Mouse (Mus musculus): ENCODE data around the gene Rpl22. TPM values are rescaled to one million over a fixed set of nuclear protein-coding genes. Genes with fewer than 3 reads are reported as not detected.

Rpl22 gene
- 261 and 276 TPM in 2 replicates for polyA plus RNA-seq (2014; fragmentation: Nextera tagmentation; extraction: Ambion mirVana)

DNA sequence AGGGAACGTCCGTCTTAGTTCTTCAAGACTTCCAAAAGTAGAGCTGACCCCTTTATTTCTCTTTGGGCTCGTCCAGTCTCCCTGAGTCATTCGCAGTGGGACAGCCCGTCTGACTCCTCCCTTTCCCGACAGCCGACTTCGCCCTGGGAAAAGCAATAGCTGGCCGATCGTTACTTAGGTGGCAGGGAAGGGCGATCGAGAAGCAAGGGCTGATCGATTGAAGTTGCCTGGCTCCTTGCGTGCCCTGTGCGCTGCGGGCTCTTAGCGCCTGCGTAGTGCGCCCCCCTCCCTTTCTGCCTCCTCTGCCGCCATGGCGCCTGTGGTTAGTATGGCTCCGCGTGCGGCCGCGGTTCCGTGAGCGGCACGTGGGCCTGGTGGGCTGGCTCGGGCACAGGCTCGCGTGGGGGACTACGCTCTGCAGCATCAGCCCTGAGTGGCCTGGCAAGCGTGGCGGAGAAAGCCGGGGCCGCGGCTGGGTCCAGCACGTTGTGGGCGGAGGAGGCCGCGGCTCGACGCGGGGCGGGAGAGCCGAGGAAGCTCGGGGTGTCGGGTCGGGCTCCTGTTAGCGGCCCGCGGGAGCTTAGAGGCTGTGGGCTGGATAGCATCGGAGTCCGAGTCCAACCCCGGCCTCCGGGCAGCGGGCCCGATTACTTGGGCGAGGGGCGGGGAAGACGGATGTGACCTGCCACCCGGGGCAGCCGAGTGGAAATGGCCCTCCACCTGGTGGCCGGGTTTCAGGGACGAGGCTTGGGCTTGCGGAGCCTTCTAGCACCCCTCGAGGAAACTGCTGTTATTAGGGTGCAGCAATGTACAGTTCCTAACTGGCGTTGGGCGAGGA lies at the start of gene Rpl22:
TSS of gene Rpl22 (plus strand) at position 169 of the 838 bp plus-strand sequence.
- Histone ChIP-seq H3K4me2 (ENCODE audit: low read length) (peak within 1 kb of the TSS; percentile 81), H3K36me3 (ENCODE audit: control insufficient read depth, insufficient read depth, low read length) (peaks cover 30% of the 10 kb centered on the region), H3K27ac (replicated peaks in 1 of 2; ENCODE audit: control insufficient read depth in 1 of 2, insufficient read depth in 1 of 2, low read depth in 2 of 2, low read length in 2 of 2) (peak within 1 kb of the TSS; percentile 53 to 63), H3K4me1 (ENCODE audit: control insufficient read depth in 2 of 2, insufficient read depth in 2 of 2, low read length in 2 of 2) (peaks cover 5 to 12% of the 10 kb centered on the region in 2 experiments), H3K4me3 (ENCODE audit: control insufficient read depth in 1 of 2, insufficient read depth in 1 of 2, low read depth in 1 of 2, low read length in 2 of 2) (peak within 1 kb of the TSS; percentile 78 to 95), H3K9ac (ENCODE audit: low read length) (peak within 1 kb of the TSS; percentile 89), H3K9me3 (ENCODE audit: control insufficient read depth, low read length) (no peaks in the 10 kb centered on the region), H3K27me3 (ENCODE audit: control insufficient read depth, insufficient read depth, low read length) (no peaks in the 10 kb centered on the region)
- ATAC-seq (ENCODE audit: insufficient number of reproducible peaks, insufficient read depth, low FRiP score, low read depth), result peak; percentile 91
- WGBS, result under 1% methylated on average over 70 of the region's 70 CpGs

DNA sequence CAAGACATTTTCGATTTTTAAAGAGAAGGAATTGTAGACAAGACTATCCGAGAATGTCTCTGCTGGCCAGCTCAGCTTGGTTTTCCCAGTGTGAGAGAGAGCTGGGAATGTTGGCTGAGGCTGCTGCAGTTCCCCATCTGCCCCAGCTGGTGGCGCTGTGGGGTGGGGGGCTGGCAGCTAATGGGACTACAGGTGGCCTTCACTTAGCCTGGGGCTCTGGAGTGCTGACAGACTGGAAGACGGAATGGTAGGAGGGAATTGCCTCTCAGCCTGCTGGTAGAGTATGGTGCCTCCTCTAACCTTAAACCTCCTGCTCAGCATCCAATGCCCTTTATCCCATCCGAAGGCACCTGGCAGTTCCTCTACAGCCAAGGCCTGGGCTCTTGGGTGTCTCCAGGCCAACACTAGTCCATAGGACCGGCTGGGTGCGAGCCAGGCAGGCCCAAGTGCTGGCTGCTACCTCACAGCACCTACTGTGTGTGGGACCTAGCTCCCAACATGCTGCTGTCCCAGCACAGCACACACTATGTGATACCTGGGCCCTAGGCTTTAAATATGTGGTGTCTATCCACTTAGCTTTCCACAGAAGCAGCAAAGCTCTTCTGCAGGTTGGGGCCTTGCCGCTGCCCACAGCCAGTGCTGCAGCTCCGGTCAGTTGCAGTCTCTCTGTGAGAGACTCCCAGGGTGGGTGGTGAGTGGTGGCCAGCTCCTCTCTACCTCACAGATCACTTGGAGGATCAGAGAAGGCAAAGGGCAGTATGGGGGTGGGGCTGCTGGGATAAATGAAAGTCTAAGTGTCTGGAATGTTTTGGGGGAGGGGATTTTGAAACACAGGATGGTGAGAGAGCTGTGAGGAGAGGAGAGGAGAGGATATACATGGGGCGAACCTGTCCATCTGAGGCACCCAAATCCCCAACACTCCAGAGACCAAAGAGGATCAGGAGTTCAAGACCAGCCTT lies 48.9 kb upstream of the Rpl22 start:
- Histone ChIP-seq H3K36me3 (ENCODE audit: control insufficient read depth, insufficient read depth, low read length) (peaks cover 21% of the 10 kb centered on the region), H3K4me2 (ENCODE audit: low read length) (no peak overlapping the region), H3K4me3 (ENCODE audit: control insufficient read depth in 1 of 2, insufficient read depth in 1 of 2, low read depth in 1 of 2, low read length in 2 of 2) (no peak overlapping the region), H3K9me3 (ENCODE audit: control insufficient read depth, low read length) (no peaks in the 10 kb centered on the region), H3K9ac (ENCODE audit: low read length) (no peak overlapping the region), H3K27ac (replicated peaks in 1 of 2; ENCODE audit: control insufficient read depth in 1 of 2, insufficient read depth in 1 of 2, low read depth in 2 of 2, low read length in 2 of 2) (no peak overlapping the region), H3K4me1 (ENCODE audit: control insufficient read depth in 2 of 2, insufficient read depth in 2 of 2, low read length in 2 of 2) (peaks cover 23 to 40% of the 10 kb centered on the region in 2 experiments), H3K27me3 (ENCODE audit: control insufficient read depth, insufficient read depth, low read length) (peaks cover 21% of the 10 kb centered on the region)
- 44% methylated on average over 10 of the region's 10 CpGs for WGBS
- no peak for ATAC-seq (ENCODE audit: insufficient number of reproducible peaks, insufficient read depth, low FRiP score, low read depth)

- H3K4me1 ChIP-seq (ENCODE audit: control insufficient read depth in 2 of 2, insufficient read depth in 2 of 2, low read length in 2 of 2), result peaks cover 13 to 32% of the 10 kb centered on the region in 2 experiments
- no peak overlapping the region for H3K27ac ChIP-seq (replicated peaks in 1 of 2; ENCODE audit: control insufficient read depth in 1 of 2, insufficient read depth in 1 of 2, low read depth in 2 of 2, low read length in 2 of 2)
- ATAC-seq (ENCODE audit: insufficient number of reproducible peaks, insufficient read depth, low FRiP score, low read depth), result no peak
- no peak overlapping the region for H3K4me2 ChIP-seq (ENCODE audit: low read length)
- H3K4me3 ChIP-seq (ENCODE audit: control insufficient read depth in 1 of 2, insufficient read depth in 1 of 2, low read depth in 1 of 2, low read length in 2 of 2), result no peak overlapping the region
- no peaks in the 10 kb centered on the region for H3K9me3 ChIP-seq (ENCODE audit: control insufficient read depth, low read length)
- H3K36me3 ChIP-seq (ENCODE audit: control insufficient read depth, insufficient read depth, low read length), result peaks cover 21% of the 10 kb centered on the region
- 71% methylated on average over 2 of the region's 2 CpGs for WGBS
- no peak overlapping the region for H3K9ac ChIP-seq (ENCODE audit: low read length)
- peaks cover 34% of the 10 kb centered on the region for H3K27me3 ChIP-seq (ENCODE audit: control insufficient read depth, insufficient read depth, low read length)
Measured at GRCm38 (mm10) chr4:152277916-152278315, 47.6 kb upstream of the Rpl22 start.

DNA sequence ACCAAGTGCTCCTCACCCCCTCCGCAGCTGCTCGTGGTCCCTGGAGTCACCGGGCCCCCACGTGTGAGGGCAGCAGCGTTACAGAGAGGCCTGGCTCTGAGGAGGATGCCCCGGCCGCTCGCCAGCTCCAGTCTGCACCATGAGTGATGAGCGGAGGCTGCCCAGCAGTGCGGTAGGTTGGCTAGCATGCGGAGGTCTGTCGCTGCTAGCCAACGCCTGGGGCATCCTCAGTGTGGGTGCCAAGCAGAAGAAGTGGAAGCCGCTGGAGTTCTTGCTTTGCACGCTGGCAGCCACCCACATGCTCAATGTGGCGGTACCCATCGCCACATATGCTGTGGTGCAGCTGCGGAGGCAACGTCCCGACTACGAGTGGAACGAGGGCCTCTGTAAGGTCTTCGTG lies 46.6 kb upstream of the Rpl22 start:
- ATAC-seq (ENCODE audit: insufficient number of reproducible peaks, insufficient read depth, low FRiP score, low read depth), result no peak
- Histone ChIP-seq H3K4me2 (ENCODE audit: low read length) (no peak overlapping the region), H3K27me3 (ENCODE audit: control insufficient read depth, insufficient read depth, low read length) (peaks cover 42% of the 10 kb centered on the region), H3K4me3 (ENCODE audit: control insufficient read depth in 1 of 2, insufficient read depth in 1 of 2, low read depth in 1 of 2, low read length in 2 of 2) (no peak overlapping the region), H3K9ac (ENCODE audit: low read length) (no peak overlapping the region), H3K36me3 (ENCODE audit: control insufficient read depth, insufficient read depth, low read length) (peaks cover 21% of the 10 kb centered on the region), H3K27ac (replicated peaks in 1 of 2; ENCODE audit: control insufficient read depth in 1 of 2, insufficient read depth in 1 of 2, low read depth in 2 of 2, low read length in 2 of 2) (no peak overlapping the region), H3K4me1 (ENCODE audit: control insufficient read depth in 2 of 2, insufficient read depth in 2 of 2, low read length in 2 of 2) (peaks cover 8 to 28% of the 10 kb centered on the region in 2 experiments), H3K9me3 (ENCODE audit: control insufficient read depth, low read length) (no peaks in the 10 kb centered on the region)
- WGBS, result 89% methylated on average over 23 of the region's 23 CpGs

- Histone ChIP-seq H3K27me3 (ENCODE audit: control insufficient read depth, insufficient read depth, low read length) (peaks cover 67% of the 10 kb centered on the region), H3K9me3 (ENCODE audit: control insufficient read depth, low read length) (no peaks in the 10 kb centered on the region), H3K27ac (replicated peaks in 1 of 2; ENCODE audit: control insufficient read depth in 1 of 2, insufficient read depth in 1 of 2, low read depth in 2 of 2, low read length in 2 of 2) (no peak overlapping the region), H3K4me3 (ENCODE audit: control insufficient read depth in 1 of 2, insufficient read depth in 1 of 2, low read depth in 1 of 2, low read length in 2 of 2) (no peak overlapping the region), H3K4me2 (ENCODE audit: low read length) (no peak overlapping the region), H3K9ac (ENCODE audit: low read length) (no peak overlapping the region), H3K36me3 (ENCODE audit: control insufficient read depth, insufficient read depth, low read length) (peaks cover 26% of the 10 kb centered on the region), H3K4me1 (ENCODE audit: control insufficient read depth in 2 of 2, insufficient read depth in 2 of 2, low read length in 2 of 2) (peaks cover 4 to 17% of the 10 kb centered on the region in 2 experiments; a peak in 3 of 4 replicates)
- ATAC-seq (ENCODE audit: insufficient number of reproducible peaks, insufficient read depth, low FRiP score, low read depth), result no peak
- WGBS, result 57% methylated on average over 15 of the region's 15 CpGs
Measured at GRCm38 (mm10) chr4:152281601-152282000, 43.9 kb upstream of the Rpl22 start.

- WGBS, result 22% methylated on average over 33 of the region's 34 CpGs
- Histone ChIP-seq H3K4me2 (ENCODE audit: low read length) (peak overlapping the region; percentile 58), H3K27me3 (ENCODE audit: control insufficient read depth, insufficient read depth, low read length) (peaks cover 78% of the 10 kb centered on the region), H3K4me1 (ENCODE audit: control insufficient read depth in 2 of 2, insufficient read depth in 2 of 2, low read length in 2 of 2) (peaks cover 4 to 15% of the 10 kb centered on the region in 2 experiments; a peak in 3 of 4 replicates), H3K9ac (ENCODE audit: low read length) (peak overlapping the region; percentile 46; the same call in 1 of the 2 replicates), H3K9me3 (ENCODE audit: control insufficient read depth, low read length) (no peaks in the 10 kb centered on the region), H3K4me3 (ENCODE audit: control insufficient read depth in 1 of 2, insufficient read depth in 1 of 2, low read depth in 1 of 2, low read length in 2 of 2) (peak overlapping the region; percentile 10 to 27), H3K27ac (replicated peaks in 1 of 2; ENCODE audit: control insufficient read depth in 1 of 2, insufficient read depth in 1 of 2, low read depth in 2 of 2, low read length in 2 of 2) (no peak overlapping the region), H3K36me3 (ENCODE audit: control insufficient read depth, insufficient read depth, low read length) (peaks cover 26% of the 10 kb centered on the region)
- no peak for ATAC-seq (ENCODE audit: insufficient number of reproducible peaks, insufficient read depth, low FRiP score, low read depth)
Measured at GRCm38 (mm10) chr4:152282721-152283120, 42.8 kb upstream of the Rpl22 start.

Data from heart, embryonic 14.5 days (tissue).